Mouse (Mus musculus) intestine, postnatal 0 days (tissue): ENCODE data around the gene Pithd1. TPM values are rescaled to one million over a fixed set of nuclear protein-coding genes. Genes with fewer than 3 reads are reported as not detected.
A peak's percentile ranks its signal among the peaks of the same experiment; 100 is the strongest.
"Not testable (repeated sequence)": the region's sequence is repeated elsewhere in the genome, so short reads cannot be mapped to it uniquely, and the experiment has no call there.

Source experiments
- ATAC-seq: fragments of 200-750 bp; cut with Nextera tagmentation; 2 replicates; pipeline ENCODE4 v1.8.0; 2017; ENCODE audit warnings: mild to moderate bottlenecking, moderate TSS enrichment, moderate library complexity
- H3K27ac ChIP-seq: fragments of 300-500 bp; sonication (generic); 2 replicates; pipeline ENCODE4 v1.5.1; 2014; ENCODE audit warnings: mild to moderate bottlenecking, low read depth, low read length, moderate library complexity
- H3K27me3 ChIP-seq: fragments of 300-500 bp; sonication (generic); replicated peaks from 2 replicates; pipeline ENCODE4 v1.6.1; 2014; ENCODE audit warnings: low read length, mixed read lengths; ENCODE audit not compliant: control insufficient read depth, insufficient read depth
- H3K36me3 ChIP-seq: fragments of 300-500 bp; sonication (generic); 2 replicates; pipeline ENCODE4 v1.6.1; 2014; ENCODE audit warnings: mild to moderate bottlenecking, moderate library complexity; ENCODE audit not compliant: control insufficient read depth, insufficient read depth
- H3K4me1 ChIP-seq: fragments of 300-500 bp; sonication (generic); replicated peaks from 2 replicates; pipeline ENCODE4 v1.6.1; 2014; ENCODE audit warnings: antibody characterized with exemption, low read length, mixed read lengths; ENCODE audit not compliant: control insufficient read depth, insufficient read depth
- H3K4me2 ChIP-seq: fragments of 300-500 bp; sonication (generic); replicated peaks from 2 replicates; pipeline ENCODE4 v1.6.1; 2014; ENCODE audit warnings: low read depth, mild to moderate bottlenecking, moderate library complexity
- H3K4me3 ChIP-seq: fragments of 300-500 bp; sonication (generic); 2 replicates; pipeline ENCODE4 v1.5.1; 2014; ENCODE audit warnings: low read depth, low read length
- H3K9ac ChIP-seq: fragments of 300-500 bp; sonication (generic); 2 replicates; pipeline ENCODE4 v1.6.1; 2014; ENCODE audit warnings: mild to moderate bottlenecking, low read depth, low read length
- H3K9me3 ChIP-seq: fragments of 300-500 bp; sonication (generic); 2 replicates; pipeline ENCODE4 v1.6.1; 2016; ENCODE audit warnings: mixed run types; ENCODE audit not compliant: control insufficient read depth
- CTCF ChIP-seq: sonication (generic); IDR thresholded peaks from 2 replicates; pipeline ENCODE4 v1.5.1; 2016; ENCODE audit warnings: low read depth, mild to moderate bottlenecking, control low read depth, antibody characterized with exemption, moderate library complexity
- WGBS: fragments of 180-500 bp; shearing (Covaris S2); extraction: QIAGEN DNeasy Blood & Tissue Kit; methylation state at CpG from one replicate; pipeline ENCODE4 v1.1.7; 2014; 5-methylcytosine and 5-hydroxymethylcytosine counted together
- polyA plus RNA-seq: library from polyadenylated mRNA; unstranded; fragments of >200 nt; fragmentation: Nextera tagmentation; extraction: Ambion mirVana; gene quantifications from 2 replicates; pipeline ENCODE4 v1.2.1, GENCODE M21; 2015

Gene Pithd1
- polyA plus RNA-seq, 1 experiment from 2014 or later: 57.7 TPM

DNA sequence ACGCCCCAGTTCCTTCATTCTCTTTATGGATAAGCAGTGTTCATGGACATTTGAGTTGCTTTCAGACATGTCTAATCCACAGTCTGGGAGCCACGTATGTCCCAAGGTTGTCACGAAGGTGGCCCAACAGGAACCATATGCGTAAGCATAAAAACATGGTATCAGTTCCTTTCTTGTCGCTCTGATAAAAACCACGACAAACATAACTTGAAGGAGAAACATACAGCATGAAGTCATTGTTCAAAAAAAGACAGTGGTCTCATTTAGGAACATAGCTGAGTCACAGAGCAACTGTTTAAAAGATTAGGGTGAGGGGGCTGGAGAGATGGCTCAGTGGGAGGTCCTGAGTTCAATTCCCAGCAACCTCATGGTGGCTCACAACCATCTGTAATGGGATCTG, 44.9 kb downstream of the Pithd1 start:
- WGBS: 57% methylated on average over 6 of the region's 6 CpGs
- Histone ChIP-seq H3K4me2 (no peak overlapping the region), H3K9me3 (no peaks in the 10 kb centered on the region), H3K9ac (no peak overlapping the region), H3K4me3 (no peak overlapping the region), H3K27me3 (no peaks in the 10 kb centered on the region), H3K36me3 (peaks cover 32% of the 10 kb centered on the region), H3K4me1 (0 out of 2 replicates have a peak, but pooled peaks cover 4% of the 10 kb centered on the region), H3K27ac (no peak overlapping the region)
- TF ChIP-seq CTCF: no peak
- ATAC-seq: peak; percentile 15; the same call in 1 of the 2 replicates

GRCm38 (mm10) chr4:135941026-135941425, 46.0 kb downstream of the Pithd1 start:
- H3K4me3 ChIP-seq, H3K9ac ChIP-seq, H3K4me2 ChIP-seq, H3K27me3 ChIP-seq, H3K27ac ChIP-seq, H3K9me3 ChIP-seq, ATAC-seq, H3K4me1 ChIP-seq: not testable (repeated sequence)
- 87% methylated on average over 8 of the region's 8 CpGs for WGBS
- peak; percentile 68 for TF ChIP-seq CTCF
- peaks cover 33% of the 10 kb centered on the region for H3K36me3 ChIP-seq

DNA sequence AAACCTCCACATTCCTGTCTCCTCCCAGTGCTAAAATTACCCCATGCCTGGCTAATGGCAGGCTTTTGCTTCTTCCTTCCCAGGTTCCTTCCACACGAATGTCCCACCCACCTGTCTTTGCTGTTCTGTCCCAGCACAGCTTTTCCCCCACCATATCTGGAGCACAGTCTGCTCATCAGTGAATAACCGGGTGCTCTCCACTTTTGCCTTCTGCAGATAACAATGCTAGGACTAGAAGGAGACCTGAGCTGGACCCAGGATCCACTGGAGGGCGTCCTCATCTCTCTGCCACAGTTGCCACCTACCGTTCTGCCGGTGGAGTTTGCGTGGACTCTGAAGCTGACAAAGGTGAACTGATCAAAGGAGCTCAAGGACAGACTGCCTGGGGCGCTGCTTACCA, 48.2 kb downstream of the Pithd1 start:
- ATAC-seq: no peak
- peaks cover 52% of the 10 kb centered on the region for H3K36me3 ChIP-seq

GRCm38 (mm10) chr4:135935502-135935901, 51.6 kb downstream of the Pithd1 start:
- Histone ChIP-seq H3K4me2 (no peak overlapping the region), H3K4me3 (no peak overlapping the region), H3K27me3 (no peaks in the 10 kb centered on the region), H3K27ac (no peak overlapping the region), H3K9me3 (no peaks in the 10 kb centered on the region), H3K36me3 (peaks cover 76% of the 10 kb centered on the region), H3K4me1 (no peaks in the 10 kb centered on the region), H3K9ac (0 out of 2 replicates have a peak overlapping the region, but pooled peaks have one; percentile 11)
- WGBS: 71% methylated on average over 5 of the region's 5 CpGs
- ATAC-seq: no peak
- TF ChIP-seq CTCF: no peak

More for the DNA sequence above, 48.2 kb downstream of the Pithd1 start:
- TF ChIP-seq CTCF: no peak
- no peak overlapping the region for H3K4me2 ChIP-seq
- no peaks in the 10 kb centered on the region for H3K4me1 ChIP-seq
- H3K9ac ChIP-seq: no peak overlapping the region
- no peaks in the 10 kb centered on the region for H3K9me3 ChIP-seq
- no peak overlapping the region for H3K27ac ChIP-seq
- H3K27me3 ChIP-seq: no peaks in the 10 kb centered on the region
- 77% methylated on average over 7 of the region's 7 CpGs for WGBS
- no peak overlapping the region for H3K4me3 ChIP-seq

DNA sequence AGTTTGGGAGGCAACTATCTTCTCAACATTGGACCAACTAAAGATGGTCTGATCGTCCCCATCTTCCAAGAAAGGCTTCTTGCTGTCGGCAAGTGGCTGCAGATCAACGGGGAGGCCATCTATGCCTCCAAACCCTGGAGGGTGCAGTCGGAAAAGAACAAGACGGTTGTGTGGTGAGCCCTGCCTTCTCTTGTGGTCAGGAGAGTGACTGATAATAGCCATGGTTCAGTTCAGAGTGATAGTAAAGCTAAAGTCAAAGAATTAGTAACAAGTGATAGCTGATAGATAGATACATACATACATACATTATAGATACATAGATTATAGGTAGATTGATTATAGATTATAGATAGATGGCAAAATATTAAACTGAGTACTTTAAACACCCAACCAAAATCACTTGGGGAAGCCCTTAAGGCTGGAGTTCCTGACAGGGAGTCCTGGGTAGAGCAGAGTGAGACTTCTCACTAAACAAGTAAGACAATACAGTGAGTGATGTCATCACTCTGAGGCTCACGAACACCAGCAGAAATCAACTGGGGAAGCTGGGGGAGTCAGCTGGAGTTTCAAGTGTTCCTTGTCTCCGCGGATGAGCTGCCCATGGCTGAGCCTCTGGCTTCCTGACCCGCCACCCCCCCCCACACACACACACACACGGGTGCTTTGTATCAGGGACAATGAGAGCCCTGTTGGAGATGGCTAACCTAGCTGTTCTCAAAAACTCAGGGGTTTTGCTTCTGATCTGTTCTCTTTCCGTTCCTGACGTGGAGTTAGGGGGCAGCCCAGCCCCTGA, 52.2 kb downstream of the Pithd1 start:
- no peak for ATAC-seq

DNA sequence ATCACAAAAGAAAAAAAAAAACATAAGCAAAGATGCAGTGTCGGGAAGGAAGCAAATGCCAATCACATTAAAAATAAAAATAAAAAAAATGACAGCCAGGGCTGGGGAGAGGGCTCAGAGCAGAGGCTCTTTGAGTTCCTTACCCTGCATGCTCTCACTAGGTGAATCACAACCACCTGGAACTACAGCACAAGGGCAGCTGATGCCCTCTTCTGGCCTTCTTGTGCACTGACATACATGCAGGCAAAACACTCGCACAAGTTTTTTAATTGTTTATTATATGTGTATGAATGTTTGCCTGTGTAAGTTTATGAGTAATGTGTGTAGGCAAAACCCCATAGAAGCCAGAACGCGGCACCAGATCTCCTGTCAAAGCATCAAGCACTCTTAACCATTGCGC, 55.2 kb downstream of the Pithd1 start:
- H3K4me3 ChIP-seq: no peak overlapping the region
- no peaks in the 10 kb centered on the region for H3K9me3 ChIP-seq
- H3K27ac ChIP-seq: no peak overlapping the region
- WGBS: 65% methylated on average over 5 of the region's 5 CpGs
- H3K9ac ChIP-seq: no peak overlapping the region
- H3K4me1 ChIP-seq: no peaks in the 10 kb centered on the region
- peak; percentile 82 for TF ChIP-seq CTCF
- H3K4me2 ChIP-seq: no peak overlapping the region
- H3K36me3 ChIP-seq: peaks cover 59% of the 10 kb centered on the region
- ATAC-seq: no peak
- H3K27me3 ChIP-seq: no peaks in the 10 kb centered on the region

More for the DNA sequence above, 52.2 kb downstream of the Pithd1 start:
- no peaks in the 10 kb centered on the region for H3K9me3 ChIP-seq
- H3K4me1 ChIP-seq: no peaks in the 10 kb centered on the region
- no peak overlapping the region for H3K4me3 ChIP-seq
- TF ChIP-seq CTCF: no peak
- no peaks in the 10 kb centered on the region for H3K27me3 ChIP-seq
- 0 out of 2 replicates have a peak overlapping the region, but pooled peaks have one; percentile 11 for H3K9ac ChIP-seq
- 67% methylated on average over 12 of the region's 12 CpGs for WGBS
- no peak overlapping the region for H3K4me2 ChIP-seq
- no peak overlapping the region for H3K27ac ChIP-seq
- H3K36me3 ChIP-seq: peaks cover 74% of the 10 kb centered on the region
